Mouse (Mus musculus) testis, adult 2 months (tissue): ENCODE results near the gene Pdxp.

Source experiments
- CTCF ChIP-seq: fragments of 200-500 bp; IDR thresholded peaks from 2 replicates; pipeline ENCODE4 v1.5.1; 2012; ENCODE audit warnings: low read depth, mild to moderate bottlenecking, inconsistent platforms, low read length, moderate library complexity; ENCODE audit not compliant: control insufficient read depth, insufficient read depth, insufficient replicate concordance
- POLR2A ChIP-seq: fragments of 200-500 bp; IDR thresholded peaks from 2 replicates; pipeline ENCODE4 v1.6.1; 2012; ENCODE audit warnings: low read depth, mild to moderate bottlenecking, inconsistent platforms, low read length, moderate library complexity; ENCODE audit not compliant: control insufficient read depth

- TF ChIP-seq CTCF (no peak), POLR2A (no peak)
Observed at GRCm38 (mm10) chr15:78948883-78949282, 35.2 kb downstream of the Pdxp start.
